Mouse (Mus musculus) embryo, embryonic 11 days (tissue): ENCODE results near the gene Maml3.

ENCODE experiments used
- DNase-seq: peaks from one replicate; pipeline ENCODE4 v3.0.0-alpha.2; 2015

Maml3 gene

DNA sequence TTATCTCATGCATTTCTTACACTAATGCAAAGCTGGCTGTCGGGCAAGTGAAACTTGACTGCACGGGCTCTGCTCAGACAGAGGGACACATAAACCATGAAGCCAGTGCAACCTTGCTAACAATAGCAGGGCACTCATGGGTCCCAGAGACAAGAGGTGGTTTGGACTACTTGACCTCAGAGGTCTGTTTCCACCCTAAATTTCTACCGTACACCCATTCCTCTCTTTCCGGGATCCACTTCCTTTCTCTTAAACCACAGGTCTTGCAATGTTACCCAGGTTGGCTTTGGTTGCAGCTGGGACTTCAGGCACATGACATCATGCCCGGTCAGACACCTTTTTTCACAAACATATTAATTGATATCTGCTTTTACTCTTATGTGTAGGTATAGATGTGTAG, 331.3 kb downstream of the Maml3 start:
- DNase-seq = no peak

DNA sequence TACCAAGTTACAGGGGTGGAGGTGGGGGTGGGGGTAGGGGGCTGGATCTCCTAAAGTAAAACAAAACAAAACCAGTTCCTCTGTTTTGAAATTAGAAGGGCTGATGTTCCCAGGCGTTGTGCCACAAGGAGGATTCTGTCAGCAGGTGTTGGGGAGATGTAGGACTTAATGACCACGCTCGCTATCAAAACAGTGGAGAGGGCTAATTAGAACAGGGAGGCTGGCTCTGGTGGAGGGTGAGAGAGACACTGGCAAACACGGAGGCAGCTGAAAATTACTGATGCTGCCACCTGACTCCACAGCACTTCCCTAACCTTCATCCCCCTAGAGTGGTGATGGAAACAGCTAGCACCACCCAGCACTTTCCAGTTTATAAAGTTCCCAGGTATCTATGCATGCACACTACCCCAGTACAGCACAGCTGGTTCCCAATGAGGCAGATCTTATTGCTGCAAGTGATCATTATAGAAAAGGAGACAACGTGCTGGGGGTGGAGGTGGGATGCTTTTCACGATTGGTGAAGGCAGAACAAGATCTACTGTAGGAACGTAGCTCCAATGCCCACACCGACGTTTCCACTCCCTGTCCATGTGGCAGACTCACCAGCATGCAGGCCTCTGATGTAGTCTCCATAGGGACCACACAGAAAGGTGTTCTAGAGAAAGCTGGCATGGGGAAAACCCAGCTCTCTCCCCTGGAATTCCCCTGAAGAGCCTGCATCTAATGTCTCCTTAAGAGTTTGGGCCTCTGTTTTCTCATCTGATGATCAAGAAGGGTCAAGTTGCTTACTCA, 332.8 kb downstream of the Maml3 start:
- no peak for DNase-seq

DNA sequence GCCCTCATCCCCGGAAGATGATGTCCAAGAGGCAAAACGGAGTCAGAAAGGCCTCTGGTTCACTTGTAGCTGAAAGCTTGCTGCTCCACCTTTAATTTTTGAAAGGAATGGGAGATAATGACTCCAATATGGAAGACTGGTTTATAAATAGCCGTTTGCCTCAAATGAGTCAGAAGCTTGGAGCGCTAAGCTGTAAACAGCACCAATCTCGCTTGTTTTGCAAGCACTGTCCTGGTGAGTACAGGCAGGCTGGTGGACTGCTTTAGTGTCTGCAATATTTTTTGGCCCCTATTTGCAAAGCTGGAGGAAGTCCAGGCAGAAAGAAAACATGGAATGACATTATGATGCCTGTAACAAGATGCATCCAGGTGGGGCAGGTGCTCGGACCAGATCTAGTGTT, 335.7 kb downstream of the Maml3 start:
- no peak for DNase-seq

DNA sequence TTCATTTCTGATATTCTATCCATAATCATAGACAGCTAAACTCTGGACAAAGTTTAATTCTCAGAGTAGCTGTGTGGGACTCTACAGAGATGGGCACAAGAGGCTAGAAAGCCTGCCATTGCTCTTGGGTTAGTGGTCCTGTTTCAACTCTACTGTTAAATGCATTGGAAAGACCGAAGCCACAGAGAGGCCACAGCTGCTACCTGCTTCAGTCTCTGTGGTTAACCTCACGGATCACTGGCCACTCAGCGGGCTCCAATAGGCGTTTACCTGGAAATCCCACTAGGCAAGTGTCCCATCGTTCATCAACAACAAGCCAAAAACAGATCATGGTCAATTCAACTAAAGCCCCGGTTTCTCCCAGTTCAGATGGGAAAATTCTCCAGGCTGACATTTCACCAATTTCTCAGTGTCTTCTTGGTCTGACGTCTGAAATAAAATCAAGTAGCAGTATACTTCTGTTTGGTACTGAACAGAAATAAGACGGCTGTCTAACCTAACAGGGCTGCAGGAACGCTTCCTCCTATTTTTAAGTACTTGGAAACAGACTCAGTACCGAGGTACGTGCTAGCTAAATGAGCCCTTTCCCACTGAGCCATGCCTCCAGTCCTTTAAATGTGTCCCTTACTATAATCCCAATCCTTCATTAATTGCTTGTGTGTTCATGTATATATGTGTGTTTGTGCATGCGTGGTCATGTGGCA, 339.5 kb downstream of the Maml3 start:
- no peak for DNase-seq

DNA sequence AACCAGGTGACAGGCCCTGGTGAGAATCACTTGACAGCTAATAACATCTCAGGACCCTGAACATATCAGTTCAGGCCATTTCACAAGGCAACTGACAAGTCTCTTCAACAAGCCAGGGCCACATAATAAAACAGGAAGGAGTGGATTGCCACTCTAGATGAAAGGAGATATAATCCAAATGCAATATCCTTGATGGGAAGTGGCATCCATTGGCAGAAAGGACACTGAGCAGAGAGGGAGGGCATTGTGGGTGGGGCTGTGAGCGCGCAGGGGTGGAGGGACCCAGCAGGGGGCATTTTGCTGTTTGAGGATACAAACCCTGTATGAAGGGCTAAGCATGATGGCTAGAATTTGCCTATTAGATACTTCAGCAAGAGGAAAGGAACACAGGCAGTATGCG, 340.7 kb downstream of the Maml3 start:
- DNase-seq = no peak

DNA sequence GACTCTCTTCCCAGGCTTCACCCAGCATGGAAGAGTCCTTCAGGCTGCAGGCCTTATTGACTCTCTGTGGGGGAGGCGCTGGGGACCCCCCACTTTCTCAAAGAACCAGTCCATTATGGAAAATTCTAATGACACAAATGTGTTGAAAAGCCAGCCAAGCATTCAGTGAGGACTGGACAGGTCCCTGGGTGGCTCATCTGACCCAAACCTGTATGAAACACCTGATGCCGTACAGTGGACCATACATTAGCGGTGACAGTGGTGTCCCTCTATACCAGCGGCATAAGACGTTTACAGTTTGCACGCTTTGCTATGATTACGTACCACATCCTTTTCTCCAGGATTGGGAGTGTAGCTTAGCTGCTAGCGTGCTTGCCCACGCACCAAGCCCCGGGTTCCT, 342.0 kb downstream of the Maml3 start:
- no peak for DNase-seq

DNA sequence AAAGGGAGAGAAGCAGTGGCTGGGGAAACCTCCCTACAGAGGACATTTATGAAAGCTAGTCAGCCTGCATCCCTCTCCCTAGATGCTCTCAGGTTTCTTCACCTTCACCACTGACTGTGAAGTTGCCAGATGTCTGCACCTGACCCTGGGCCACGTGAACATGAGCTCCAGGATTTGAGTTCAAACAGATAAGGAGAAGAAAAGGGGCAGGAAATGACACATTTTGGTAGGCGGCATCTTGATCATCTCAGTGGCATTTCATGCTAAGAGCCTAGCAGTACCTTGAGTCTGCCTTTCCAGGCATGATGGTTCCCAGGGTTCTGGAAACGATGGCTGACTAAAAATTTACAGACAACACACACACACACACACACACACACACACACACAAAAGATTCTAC, 345.3 kb downstream of the Maml3 start:
- no peak for DNase-seq

DNA sequence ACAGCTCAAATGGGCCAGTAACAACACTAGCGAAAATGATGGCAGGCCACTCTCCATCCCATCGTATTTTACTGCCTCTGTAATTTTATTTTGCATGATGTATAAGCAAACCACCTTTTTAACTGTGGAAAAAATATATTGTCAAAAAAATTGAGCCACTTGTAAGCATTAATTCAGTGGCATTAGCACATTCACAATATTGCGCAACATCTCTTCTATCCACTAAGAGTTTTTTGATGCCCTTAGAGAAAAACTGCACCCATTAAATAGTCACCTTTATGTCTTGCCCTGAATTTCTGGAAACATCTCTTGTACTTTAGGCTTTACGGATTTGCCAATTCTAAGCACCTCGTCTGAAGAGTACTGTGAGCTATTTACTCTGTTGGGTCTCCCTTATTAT, 347.8 kb downstream of the Maml3 start:
- DNase-seq = no peak

DNA sequence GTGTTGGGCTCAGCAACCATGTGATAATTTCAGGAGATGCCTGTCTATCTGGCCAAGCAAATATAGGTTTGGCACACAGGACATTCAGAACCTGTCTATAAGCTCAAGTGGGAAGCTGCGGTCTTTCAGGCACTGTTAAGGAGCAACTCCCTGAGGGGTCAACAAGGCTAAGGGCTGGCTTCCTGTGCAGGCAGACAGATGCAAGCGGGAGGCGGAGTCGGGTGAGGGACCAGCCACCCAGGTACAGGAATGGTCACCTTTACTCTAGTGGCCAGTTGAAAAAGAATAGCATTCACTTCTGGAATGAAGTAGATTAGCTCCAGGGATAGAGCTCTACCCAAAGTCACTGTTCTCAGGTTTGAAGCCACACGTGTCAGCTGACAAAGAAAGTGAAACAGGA, 348.6 kb downstream of the Maml3 start:
- no peak for DNase-seq

DNA sequence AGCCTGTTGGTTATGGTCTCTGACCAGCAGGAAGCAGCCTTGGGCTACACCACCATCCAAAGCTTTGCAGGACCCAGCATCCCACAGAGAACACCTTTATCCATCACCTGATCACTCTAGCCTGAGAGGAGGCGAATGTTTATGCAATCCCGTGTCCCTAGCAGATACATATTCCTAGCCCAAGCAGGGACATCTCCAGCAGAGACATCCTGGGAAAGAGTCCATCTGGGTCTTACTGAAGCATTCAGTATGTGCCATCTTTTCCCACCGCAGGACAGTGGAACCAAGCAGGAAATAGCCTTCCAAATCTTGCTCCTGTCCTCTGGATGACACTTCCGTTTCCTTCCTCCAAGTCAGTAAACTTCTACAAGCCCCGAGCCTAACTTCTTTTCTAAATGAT, 351.6 kb downstream of the Maml3 start:
- DNase-seq = no peak

DNA sequence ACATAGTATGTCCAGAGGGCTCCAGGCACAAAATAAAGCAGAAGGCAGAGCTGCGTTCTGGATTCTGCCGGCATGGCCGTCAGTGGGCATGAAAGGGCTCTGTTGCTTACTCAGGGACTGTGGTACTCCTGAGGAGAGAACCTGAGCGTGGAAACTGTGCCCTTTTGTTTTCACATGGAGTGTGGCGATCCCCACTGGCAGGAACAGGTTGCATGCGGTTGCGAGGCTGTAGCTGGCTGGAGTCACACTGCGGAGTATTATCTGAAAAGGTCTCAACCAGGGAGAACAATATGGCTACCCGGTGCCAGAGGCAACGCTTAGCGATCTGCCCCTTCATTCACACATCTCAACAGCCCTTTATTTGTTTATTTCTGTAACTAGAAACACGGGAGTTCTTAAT, 353.4 kb downstream of the Maml3 start:
- DNase-seq = no peak

DNA sequence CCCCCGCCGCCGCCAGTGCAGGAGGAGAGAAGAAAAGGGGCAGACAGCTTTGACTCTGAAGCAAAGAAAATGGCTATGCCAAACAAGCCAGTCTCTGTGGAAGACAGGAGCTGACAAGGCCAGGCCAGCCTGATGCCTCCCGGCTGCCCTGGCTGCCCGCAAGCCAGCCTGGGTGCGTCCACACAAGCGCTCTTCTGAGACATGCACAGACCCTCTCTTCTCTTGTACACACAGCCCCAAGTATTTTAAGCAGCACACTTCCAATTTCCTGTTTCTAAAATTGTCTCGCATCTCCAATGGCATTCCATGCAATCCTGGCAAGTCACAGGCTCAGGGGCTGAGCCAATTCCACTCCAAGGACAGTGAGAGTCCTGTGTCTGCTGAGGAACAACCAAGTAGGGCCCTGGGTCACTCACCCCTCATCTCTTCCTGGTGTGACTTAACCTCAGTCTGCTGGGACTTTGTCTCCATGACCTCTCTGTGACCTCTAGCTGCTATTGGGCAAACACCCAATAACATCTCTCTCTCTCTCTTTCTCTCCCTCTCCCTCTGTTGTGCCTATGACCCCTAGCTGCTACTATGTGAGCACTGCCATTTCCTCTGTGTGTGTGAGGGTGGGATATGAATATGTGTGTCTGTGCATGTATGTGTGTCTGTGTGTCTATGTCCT, 354.9 kb downstream of the Maml3 start:
- DNase-seq = peak; percentile 74

DNA sequence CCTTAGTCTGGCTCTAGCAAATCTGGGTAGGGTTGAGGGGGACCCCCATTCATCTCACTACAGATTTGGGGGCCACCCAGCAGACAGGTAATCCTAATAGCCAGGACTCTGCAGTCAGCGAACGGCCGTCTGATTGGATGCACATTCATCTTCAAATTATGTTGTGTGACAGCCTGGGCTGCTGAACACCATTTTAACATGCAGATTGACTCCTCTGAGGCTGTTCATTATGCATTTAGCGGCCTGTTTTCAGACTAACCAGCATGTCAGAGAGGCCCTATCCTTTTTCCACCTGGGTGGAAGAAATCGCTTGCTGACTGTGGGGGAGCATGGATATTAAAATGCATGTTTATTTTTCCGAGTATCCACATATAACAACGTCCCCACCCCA, 355.5 kb downstream of the Maml3 start:
- no peak for DNase-seq

DNA sequence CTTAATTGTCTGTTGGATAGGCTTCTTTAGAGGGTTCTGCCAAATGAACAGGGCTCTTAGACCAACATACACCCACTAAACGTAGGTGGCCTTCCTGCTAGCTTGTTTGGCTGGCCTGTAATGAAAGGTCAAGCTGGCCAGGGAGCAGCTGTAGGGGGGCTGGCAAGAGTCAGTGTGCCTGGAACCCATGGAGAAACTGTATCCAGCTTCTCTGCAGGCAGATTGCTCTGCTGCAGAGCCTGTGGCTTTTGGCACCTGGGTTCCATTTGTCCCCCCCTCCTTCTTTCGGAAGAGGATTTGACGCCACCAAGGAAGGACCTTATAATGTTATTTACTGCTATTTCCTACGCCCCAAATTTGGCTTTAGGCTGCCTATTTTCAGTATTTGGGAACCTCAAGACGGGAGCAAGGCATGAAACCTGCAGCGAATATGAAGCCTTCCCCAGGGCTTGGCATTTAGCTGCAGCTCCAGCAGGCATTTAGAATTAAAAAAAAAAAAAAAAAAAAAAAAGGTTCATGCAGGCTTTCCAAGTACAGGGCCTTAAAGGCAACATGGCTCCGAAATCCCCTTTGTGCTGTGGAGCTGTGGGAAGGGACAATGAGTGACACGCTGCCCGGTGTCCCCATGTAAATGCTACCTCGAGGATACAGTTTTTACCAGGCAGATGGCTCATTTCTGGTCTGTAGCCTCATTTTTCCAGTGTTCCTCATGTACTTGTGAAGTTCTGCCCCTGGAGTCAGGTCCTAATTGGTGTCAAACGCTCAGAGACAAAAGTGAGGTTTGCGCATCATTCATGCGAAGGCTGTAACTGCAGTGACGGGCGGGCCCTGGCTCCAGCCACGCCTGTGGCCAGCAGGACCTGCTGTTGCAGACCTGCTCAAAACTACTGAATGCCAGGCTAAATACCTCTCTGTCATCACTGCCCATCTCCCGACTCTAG, 356.2 kb downstream of the Maml3 start:
- DNase-seq = no peak

DNA sequence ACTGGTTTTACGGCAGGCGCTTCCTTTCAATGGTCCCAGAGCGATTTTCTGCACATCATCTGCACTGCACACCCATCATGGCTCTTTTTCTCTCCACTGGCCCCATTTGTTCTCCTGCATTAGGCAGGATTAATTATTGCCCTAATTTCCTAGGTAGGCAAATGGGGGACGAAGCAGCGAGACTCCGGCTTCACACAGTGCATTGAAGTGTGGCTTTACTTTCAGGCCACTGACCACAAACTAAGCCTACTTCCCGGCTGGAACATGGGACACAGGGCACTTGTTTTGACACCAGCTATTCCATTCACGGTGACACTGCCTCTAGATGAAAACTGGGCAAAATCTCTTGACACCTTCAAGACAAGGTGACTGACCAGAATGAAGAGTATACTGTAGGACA, 358.1 kb downstream of the Maml3 start:
- no peak for DNase-seq

DNA sequence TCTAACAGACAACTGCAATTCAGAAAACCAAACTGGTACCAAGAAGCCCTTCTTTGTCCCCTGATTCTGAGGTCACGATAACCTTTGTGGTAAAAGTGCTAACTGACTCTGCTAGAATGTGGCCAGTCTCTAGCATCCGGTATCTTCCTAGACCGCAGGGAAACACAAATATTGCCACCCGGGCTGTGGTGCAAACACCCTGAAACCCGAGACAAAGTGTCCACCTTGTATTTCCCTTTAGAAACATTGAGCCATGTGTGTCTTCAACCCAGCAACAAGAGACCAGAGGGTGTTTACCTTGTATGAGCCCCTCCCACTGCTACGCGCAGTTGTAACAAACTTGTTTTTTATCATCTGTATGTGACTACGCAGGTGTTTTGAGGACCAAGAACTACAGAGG, 359.7 kb downstream of the Maml3 start:
- DNase-seq = no peak

DNA sequence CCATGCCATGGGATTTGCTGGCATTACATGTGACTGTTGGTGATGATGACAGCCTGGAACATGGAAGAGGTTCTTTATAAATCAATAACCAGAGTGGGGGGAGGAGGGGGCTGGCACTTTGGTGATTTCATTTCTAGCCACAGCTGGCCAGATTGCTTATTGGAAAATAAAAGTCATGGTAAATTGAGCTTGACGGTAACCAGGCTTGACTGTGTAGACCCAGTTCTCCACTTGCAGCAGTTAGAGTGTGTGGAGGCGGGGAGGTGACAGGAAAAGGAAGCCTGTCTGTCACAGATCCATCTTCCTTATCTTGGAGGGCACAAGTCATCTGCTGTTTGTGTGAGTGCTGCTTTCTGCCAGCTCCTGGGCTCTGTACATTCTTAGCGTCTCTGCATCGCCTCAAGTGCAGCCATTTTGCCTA, 360.5 kb downstream of the Maml3 start:
- DNase-seq = no peak

DNA sequence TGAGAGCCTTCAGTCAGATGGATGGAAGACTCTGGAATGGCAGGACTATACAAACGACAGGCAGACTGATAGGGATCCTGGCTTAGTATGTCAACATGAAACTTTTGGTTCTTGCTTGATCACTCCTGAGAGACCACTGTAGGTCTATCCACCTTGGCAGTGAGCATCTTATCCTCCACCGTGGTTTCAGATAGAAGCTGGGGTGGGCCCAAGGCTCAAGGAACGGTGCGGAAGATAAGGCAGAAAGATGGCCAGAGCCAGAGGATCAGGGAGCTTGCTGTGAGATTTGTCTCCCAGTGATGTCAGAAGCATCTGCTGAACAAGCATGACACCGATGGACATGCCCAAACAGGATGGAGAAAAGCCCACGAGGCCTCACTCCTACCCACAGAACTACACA, 362.5 kb downstream of the Maml3 start:
- no peak for DNase-seq

DNA sequence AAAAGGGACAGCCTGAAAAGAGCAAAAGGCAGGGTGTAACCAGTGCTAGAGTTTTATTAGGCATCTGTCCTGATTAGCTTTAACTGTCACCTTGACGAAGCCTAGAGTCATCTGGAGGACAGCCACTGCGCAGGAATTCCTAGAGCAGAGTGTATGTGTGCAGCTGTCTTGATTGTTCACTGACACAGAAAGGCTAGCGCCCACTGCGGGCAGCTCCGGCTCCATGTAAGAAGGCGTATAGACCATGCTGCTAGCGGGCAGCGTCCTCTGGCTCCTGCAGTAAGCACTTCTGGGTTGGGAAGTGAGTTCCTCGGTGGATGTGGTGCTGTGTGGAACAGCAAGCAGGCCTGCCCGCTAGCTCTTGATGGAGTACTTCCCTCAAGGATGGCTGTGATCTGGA, 363.1 kb downstream of the Maml3 start:
- DNase-seq = peak; percentile 43

DNA sequence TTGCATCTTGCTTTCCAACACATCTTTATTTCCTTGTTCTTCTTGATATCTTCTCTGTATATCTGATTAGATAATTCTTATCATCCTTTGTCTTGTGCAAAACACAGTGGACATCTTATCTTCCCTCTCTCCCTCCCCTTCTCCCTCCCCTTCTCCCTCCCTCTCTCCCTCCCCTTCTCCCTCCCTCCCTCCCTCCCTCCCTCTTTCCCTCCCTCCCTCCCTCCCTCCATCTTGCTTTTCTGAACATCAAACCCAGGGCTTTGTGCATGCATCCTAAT, 365.1 kb downstream of the Maml3 start:
- DNase-seq = no peak

DNA sequence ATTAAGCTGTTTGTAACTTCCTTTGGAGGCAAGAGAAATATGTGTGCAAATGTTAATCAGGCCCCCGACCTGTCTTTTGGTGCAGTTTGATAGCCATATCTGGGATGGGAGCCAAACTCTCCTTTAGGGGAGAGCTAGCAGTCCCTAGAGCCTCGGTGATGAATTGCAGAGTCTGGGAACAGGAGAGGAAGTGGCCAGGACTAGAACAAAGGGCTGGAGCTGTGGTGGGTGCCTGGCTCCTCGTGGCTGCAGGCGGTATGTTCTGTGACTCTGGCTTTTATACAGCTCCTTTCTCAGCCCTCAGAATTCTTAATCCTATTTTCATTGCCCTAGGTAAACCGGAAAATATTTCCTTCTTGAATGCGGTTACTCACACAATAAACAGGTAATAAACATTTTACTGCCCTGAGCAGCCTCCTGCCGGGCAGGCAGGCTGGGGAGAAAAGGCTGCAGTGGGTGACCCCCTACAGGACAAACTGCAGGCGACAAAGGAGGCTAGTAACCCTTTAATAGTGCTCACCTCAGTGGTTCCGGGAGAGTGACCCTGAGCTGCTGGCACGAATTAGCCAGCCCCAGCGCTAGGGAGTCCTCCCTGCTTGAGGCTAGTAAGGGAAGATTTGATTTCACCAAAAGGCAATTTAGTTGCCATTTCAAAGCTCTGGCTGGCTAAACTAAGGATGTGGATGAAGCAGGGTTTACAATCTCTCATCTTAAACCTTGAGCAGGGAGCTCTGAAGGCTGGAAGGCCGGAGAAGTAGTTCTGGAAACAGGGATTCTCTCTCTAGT, 365.6 kb downstream of the Maml3 start:
- peak; percentile 74 for DNase-seq

DNA sequence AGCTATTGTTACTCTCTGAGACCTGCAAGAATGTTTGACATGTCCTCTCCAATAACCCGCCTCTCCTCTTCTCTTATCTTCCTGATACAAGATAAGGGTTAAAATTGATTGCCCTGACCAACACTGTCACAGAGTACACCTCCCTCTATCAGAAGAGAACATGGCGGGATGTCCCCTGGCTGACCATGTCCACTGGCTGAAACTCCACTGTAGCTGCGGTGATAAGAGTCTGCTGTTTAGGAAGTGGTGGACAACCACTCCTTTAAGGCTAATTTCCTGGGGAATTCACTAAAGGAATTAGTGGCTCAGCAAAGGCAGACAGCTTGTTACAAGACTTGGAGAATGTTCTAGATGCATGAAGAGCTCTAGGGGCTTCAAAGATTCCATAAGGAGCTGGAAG, 371.2 kb downstream of the Maml3 start:
- DNase-seq = no peak
